Mouse (Mus musculus): ENCODE results near the gene Eprs. TPM values are rescaled to one million over a fixed set of nuclear protein-coding genes. Genes with fewer than 3 reads are reported as not detected.

Gene Eprs
- total RNA-seq, 1 experiment from 2014 or later, result 229 TPM

GRCm38 (mm10) chr1:185352151-185352550, 10.7 kb upstream of the Eprs start:
- ATAC-seq (replicated peaks in 1 of 2; ENCODE audit: insufficient read depth in 1 of 2, low FRiP score in 2 of 2, low TSS enrichment in 1 of 2, low read depth in 1 of 2, poor library complexity in 2 of 2, severe bottlenecking in 2 of 2), result peak; percentile 77 to 89

DNA sequence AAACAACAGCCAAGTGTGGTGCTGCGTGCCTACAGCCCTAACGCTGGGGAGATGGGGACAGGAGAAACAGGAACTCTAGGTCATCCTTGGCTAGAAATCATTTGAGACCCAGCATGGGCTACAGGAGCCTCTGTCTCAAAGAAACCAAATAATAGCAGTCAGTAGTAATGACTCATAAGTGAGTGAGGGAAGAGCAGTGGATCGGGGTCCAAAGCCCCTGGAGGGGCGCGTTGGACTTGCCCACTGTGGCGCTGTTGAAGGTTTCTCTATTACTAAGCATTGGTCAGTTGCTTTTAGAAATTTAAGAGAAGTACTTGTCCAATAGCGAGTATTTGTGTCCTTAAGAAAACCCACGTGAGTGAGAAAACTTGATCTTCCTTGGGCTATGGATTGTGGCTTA, 9.5 kb upstream of the Eprs start:
- ATAC-seq (replicated peaks in 1 of 2; ENCODE audit: insufficient read depth in 1 of 2, low FRiP score in 2 of 2, low TSS enrichment in 1 of 2, low read depth in 1 of 2, poor library complexity in 2 of 2, severe bottlenecking in 2 of 2), result no peak

GRCm38 (mm10) chr1:185354731-185355130, 8.1 kb upstream of the Eprs start:
- no peak for ATAC-seq (replicated peaks in 1 of 2; ENCODE audit: insufficient read depth in 1 of 2, low FRiP score in 2 of 2, low TSS enrichment in 1 of 2, low read depth in 1 of 2, poor library complexity in 2 of 2, severe bottlenecking in 2 of 2)

DNA sequence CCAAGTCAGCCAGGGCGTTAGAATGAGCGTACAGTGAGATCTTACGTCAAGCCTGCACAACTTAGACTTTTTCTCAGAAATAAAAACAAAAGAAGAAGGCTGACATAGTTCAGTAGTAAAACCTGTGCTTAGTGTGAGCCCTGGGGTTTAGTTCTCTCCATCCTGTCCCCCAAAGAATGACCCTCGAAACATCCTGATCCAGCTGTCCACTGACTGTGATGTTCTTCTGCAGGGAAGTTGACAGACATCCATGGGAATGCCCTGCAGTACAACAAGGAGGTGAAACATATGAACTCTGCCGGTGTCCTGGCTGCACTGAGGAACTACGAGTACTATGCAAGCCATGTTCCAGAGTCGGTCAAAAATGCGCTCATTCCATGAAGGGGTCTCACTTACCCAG, 6.6 kb upstream of the Eprs start:
- ATAC-seq (replicated peaks in 1 of 2; ENCODE audit: insufficient read depth in 1 of 2, low FRiP score in 2 of 2, low TSS enrichment in 1 of 2, low read depth in 1 of 2, poor library complexity in 2 of 2, severe bottlenecking in 2 of 2), result no peak

DNA sequence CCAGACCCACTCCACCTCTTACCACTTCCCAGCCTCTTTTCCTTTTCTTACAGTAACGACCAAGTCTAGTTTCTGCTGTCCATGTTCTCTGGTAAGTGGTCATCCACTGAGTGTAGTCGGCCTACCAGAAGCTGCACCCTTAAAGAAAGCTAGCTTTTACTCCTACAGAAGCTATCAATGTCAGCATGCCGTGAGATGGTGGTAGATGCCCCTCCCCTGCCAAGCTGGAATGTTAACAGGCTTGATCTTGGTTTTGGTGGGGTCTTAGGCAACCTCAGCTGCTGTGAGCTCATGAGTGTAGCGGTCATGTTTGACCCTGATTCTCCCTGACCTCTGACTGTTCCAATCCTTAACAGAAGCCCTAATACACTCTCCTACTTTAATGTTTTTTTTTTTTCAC, 4.6 kb upstream of the Eprs start:
- ATAC-seq (replicated peaks in 1 of 2; ENCODE audit: insufficient read depth in 1 of 2, low FRiP score in 2 of 2, low TSS enrichment in 1 of 2, low read depth in 1 of 2, poor library complexity in 2 of 2, severe bottlenecking in 2 of 2), result no peak

- peak; percentile 51 to 56 for ATAC-seq (replicated peaks in 1 of 2; ENCODE audit: insufficient read depth in 1 of 2, low FRiP score in 2 of 2, low TSS enrichment in 1 of 2, low read depth in 1 of 2, poor library complexity in 2 of 2, severe bottlenecking in 2 of 2)
These were observed 810 bp downstream of the Eprs start for GRCm38 (mm10) chr1:185363526-185364182.

DNA sequence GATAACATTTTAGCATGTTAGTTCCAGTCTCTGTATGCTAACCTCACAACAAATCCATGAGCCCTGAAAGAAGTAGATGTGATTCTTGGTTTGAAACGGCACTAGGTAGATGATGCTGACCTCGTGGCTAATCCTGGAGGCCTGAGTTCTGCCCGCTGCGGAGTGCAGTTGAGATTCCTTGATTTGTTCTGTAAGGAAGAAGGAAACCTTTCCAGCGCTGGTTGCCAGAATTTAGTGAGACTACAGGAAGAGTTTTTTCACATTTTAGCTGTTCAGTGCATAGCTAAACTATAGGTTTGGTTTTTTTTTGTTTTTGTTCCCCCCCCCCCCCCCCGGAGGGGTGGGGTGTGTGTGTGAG, 1.3 kb downstream of the Eprs start:
- ATAC-seq (replicated peaks in 1 of 2; ENCODE audit: insufficient read depth in 1 of 2, low FRiP score in 2 of 2, low TSS enrichment in 1 of 2, low read depth in 1 of 2, poor library complexity in 2 of 2, severe bottlenecking in 2 of 2), result no peak

- ATAC-seq (replicated peaks in 1 of 2; ENCODE audit: insufficient read depth in 1 of 2, low FRiP score in 2 of 2, low TSS enrichment in 1 of 2, low read depth in 1 of 2, poor library complexity in 2 of 2, severe bottlenecking in 2 of 2), result no peak
These were observed 4.5 kb downstream of the Eprs start for GRCm38 (mm10) chr1:185367383-185367782.

DNA sequence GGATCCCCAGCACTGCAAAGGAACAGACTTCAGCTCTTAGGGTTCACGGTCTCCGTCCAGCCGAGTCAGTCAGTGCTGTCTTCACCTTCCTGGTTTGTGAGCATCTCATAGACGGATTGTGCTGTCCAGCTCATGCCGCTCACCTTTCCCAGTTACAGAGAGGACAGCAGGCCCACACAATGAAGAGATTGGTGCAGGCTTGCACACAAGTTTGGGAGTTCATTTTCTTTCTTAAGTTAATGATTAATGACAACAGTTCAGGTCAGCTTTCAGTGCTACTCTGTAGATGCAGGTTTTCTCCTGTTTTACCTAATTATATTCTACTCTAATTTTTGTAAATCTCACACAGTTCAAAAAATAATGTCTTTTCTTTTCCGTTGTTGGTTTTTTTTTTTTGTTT, 7.1 kb downstream of the Eprs start:
- no peak for ATAC-seq (replicated peaks in 1 of 2; ENCODE audit: insufficient read depth in 1 of 2, low FRiP score in 2 of 2, low TSS enrichment in 1 of 2, low read depth in 1 of 2, poor library complexity in 2 of 2, severe bottlenecking in 2 of 2)

DNA sequence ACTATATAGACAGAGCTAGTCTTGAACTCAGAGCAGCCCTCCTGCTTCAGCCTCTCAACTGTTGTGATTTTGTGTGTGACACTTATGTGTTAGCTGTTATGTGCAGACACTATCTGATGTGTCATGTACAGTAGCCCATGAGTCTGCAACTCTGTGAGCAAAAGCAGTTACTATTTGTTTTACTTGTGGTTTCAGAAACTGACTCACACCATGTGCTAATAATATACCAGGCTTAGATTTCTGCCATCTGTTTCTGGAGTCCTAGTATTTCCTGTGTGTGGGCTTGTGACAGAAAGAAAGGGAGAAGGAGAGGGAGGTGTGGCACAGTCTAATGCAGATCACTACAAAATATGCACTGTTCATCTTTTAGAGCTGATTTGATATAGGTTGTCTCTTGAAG, 13.5 kb downstream of the Eprs start:
- peak; percentile 56 to 71 for ATAC-seq (replicated peaks in 1 of 2; ENCODE audit: insufficient read depth in 1 of 2, low FRiP score in 2 of 2, low TSS enrichment in 1 of 2, low read depth in 1 of 2, poor library complexity in 2 of 2, severe bottlenecking in 2 of 2)

DNA sequence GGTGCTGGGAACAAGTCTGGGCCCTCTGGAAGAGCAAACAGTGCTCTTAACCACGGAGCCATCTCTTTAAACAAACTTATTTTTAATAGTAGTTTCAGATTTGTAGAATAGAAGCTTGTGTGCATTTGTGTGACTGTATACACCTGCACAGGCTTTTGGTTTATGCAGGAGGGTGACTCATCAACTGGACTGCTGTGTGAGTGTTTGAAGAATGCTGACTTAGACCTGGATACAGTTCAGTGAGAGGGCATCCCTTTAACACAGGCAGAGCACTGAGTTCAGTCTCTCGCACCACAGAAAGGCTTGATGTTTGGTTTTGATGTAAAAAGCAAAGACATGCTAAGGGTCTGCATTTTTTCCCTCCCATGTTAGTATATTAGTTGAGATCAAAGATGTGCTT, 14.6 kb downstream of the Eprs start:
- no peak for ATAC-seq (replicated peaks in 1 of 2; ENCODE audit: insufficient read depth in 1 of 2, low FRiP score in 2 of 2, low TSS enrichment in 1 of 2, low read depth in 1 of 2, poor library complexity in 2 of 2, severe bottlenecking in 2 of 2)

DNA sequence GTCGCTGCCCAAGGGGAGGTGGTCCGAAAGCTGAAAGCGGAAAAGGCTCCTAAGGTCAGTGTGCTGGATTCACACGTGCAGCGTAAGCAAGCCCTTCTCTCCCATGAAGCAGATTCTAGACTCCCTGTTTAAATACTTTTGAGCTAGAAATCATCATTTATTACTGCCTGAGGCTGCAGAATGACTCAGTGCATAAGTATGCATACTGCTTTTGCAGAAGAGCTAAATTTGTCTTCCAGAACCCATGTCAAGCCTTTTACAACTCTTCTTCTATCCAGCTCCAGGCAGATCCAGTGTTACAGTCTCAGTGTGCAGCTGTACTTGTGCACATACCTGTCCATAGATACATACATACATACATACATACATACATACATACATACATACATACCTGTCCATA, 38.8 kb downstream of the Eprs start:
- ATAC-seq (replicated peaks in 1 of 2; ENCODE audit: insufficient read depth in 1 of 2, low FRiP score in 2 of 2, low TSS enrichment in 1 of 2, low read depth in 1 of 2, poor library complexity in 2 of 2, severe bottlenecking in 2 of 2), result no peak

- ATAC-seq (replicated peaks in 1 of 2; ENCODE audit: insufficient read depth in 1 of 2, low FRiP score in 2 of 2, low TSS enrichment in 1 of 2, low read depth in 1 of 2, poor library complexity in 2 of 2, severe bottlenecking in 2 of 2), result peak in 1 of 2 experiments; percentile 69; a peak in 1 of 4 replicates
These were observed 41.2 kb downstream of the Eprs start for GRCm38 (mm10) chr1:185404021-185404420.

GRCm38 (mm10) chr1:185405921-185406320, 43.1 kb downstream of the Eprs start:
- no peak for ATAC-seq (replicated peaks in 1 of 2; ENCODE audit: insufficient read depth in 1 of 2, low FRiP score in 2 of 2, low TSS enrichment in 1 of 2, low read depth in 1 of 2, poor library complexity in 2 of 2, severe bottlenecking in 2 of 2)

DNA sequence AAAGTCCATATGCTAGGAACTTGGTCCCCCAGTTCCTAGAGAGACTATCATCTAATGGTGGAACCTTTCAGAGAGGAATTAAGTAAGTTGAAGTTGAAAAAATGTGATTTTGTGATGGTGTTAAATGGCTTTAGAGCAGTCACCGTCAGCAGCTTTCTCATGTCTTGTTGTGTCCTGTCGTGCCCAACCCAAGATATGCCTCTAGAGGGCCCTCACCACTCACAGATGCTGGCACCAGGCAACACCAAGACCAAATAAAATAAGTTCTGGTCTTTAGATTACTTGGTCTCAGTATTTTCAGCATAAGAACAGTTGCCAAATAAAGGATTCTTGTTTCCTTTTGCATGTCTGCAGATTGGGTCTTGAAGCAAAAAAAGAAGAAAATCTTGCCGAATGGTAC, 47.0 kb downstream of the Eprs start:
- ATAC-seq (replicated peaks in 1 of 2; ENCODE audit: insufficient read depth in 1 of 2, low FRiP score in 2 of 2, low TSS enrichment in 1 of 2, low read depth in 1 of 2, poor library complexity in 2 of 2, severe bottlenecking in 2 of 2), result no peak

DNA sequence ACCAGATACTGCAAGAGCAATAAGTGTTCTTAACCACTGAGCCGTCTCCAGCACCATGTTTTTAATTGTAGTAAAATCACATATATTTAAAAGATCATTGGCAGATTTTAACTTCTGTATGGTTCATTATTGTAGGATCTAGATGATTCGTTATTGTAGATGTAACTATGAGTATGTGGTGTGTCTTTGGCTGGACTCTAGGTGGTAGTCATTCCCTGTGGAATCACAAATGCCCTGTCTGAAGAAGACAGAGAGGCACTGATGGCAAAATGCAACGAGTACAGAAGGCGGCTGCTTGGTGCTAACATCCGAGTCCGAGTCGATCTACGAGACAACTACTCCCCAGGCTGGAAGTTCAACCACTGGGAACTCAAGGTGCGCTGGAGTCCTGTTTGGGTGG, 55.2 kb downstream of the Eprs start:
- no peak for ATAC-seq (replicated peaks in 1 of 2; ENCODE audit: insufficient read depth in 1 of 2, low FRiP score in 2 of 2, low TSS enrichment in 1 of 2, low read depth in 1 of 2, poor library complexity in 2 of 2, severe bottlenecking in 2 of 2)

GRCm38 (mm10) chr1:185419805-185420204, 57.0 kb downstream of the Eprs start:
- ATAC-seq (replicated peaks in 1 of 2; ENCODE audit: insufficient read depth in 1 of 2, low FRiP score in 2 of 2, low TSS enrichment in 1 of 2, low read depth in 1 of 2, poor library complexity in 2 of 2, severe bottlenecking in 2 of 2), result no peak

DNA sequence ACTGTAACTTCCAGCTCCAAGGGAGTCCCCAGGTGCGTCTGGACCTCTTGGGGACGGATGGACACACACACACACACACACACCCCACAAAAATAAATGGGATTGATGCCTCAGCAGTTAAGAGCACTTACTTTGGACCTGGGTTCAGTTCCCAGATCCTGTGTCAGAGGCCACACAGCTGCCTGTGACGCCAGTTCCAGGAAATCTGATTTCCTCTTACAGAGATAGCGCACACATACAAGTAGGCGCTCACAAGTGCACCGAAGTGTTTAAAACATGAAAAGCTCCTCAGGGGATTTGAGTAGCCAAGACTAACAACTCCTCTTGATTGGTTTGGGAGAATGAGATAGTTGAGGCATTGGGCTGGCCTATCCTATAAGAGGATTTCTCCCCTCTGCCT, 57.9 kb downstream of the Eprs start:
- ATAC-seq (replicated peaks in 1 of 2; ENCODE audit: insufficient read depth in 1 of 2, low FRiP score in 2 of 2, low TSS enrichment in 1 of 2, low read depth in 1 of 2, poor library complexity in 2 of 2, severe bottlenecking in 2 of 2), result no peak

DNA sequence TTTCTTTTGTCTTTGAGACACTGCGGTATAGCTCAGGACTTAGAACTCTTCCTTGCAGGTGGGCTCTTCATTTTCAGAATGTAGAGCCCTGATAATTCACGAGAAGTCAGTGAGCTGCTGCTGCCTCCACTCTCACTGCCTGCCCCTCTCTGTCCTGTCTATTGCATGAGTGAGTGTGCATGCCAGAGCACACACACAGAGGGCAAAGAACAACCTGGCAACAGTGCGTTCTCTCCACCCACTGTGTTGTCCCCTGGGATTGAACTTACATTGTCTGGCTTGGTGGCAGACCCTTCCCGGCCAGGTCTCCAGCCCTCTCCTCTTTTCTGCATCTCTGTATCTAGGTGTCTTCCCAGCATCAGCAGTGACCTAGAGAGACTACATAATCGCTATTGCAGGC, 63.7 kb downstream of the Eprs start:
- ATAC-seq (replicated peaks in 1 of 2; ENCODE audit: insufficient read depth in 1 of 2, low FRiP score in 2 of 2, low TSS enrichment in 1 of 2, low read depth in 1 of 2, poor library complexity in 2 of 2, severe bottlenecking in 2 of 2), result no peak

DNA sequence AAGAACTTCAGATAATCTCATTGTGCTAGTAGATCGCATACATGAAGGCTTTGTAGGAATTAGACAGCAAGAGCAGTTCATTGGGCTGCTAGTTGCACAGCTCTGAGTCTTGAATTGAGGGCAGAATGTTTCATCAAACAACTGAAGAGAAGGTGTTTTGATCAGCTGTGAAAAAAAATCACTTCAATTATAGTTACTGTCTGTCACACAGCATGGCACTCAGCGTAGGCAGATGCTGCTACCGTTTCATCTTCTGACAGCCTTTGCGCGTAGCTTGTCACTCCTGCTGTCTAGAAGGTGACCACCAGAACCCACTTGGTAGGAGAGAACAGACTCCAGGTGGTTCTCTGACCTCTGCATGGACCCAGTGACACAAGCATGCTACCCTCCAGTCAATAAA, 67.6 kb downstream of the Eprs start:
- no peak for ATAC-seq (replicated peaks in 1 of 2; ENCODE audit: insufficient read depth in 1 of 2, low FRiP score in 2 of 2, low TSS enrichment in 1 of 2, low read depth in 1 of 2, poor library complexity in 2 of 2, severe bottlenecking in 2 of 2)
